Mouse (Mus musculus) midbrain, embryonic 12.5 days (tissue): ENCODE measurements around the gene Cln6. TPM values are rescaled to one million over a fixed set of nuclear protein-coding genes. Genes with fewer than 3 reads are reported as not detected.
A peak's percentile ranks its signal among the peaks of the same experiment; 100 is the strongest.
"Not testable (repeated sequence)": the region's sequence is repeated elsewhere in the genome, so short reads cannot be mapped to it uniquely, and the experiment has no call there.

ENCODE experiments used
- ATAC-seq: fragments of 200-750 bp; cut with Nextera tagmentation; 2 replicates; pipeline ENCODE4 v1.8.0; 2017; ENCODE audit warnings: low read depth, moderate TSS enrichment, moderate library complexity; ENCODE audit not compliant: low FRiP score
- H3K27ac ChIP-seq: fragments of 300-500 bp; sonication (generic); replicated peaks from 2 replicates; pipeline ENCODE4 v1.5.1; 2016; ENCODE audit warnings: mild to moderate bottlenecking
- H3K27me3 ChIP-seq: fragments of 300-500 bp; sonication (generic); 2 replicates; pipeline ENCODE4 v1.6.1; 2016; ENCODE audit warnings: mild to moderate bottlenecking
- H3K36me3 ChIP-seq: fragments of 300-500 bp; sonication (generic); 2 replicates; pipeline ENCODE4 v1.6.1; 2016
- H3K4me1 ChIP-seq: fragments of 300-500 bp; sonication (generic); 2 replicates; pipeline ENCODE4 v1.6.1; 2016
- H3K4me2 ChIP-seq: fragments of 300-500 bp; sonication (generic); replicated peaks from 2 replicates; pipeline ENCODE4 v1.6.1; 2016; ENCODE audit warnings: mild to moderate bottlenecking, moderate library complexity
- H3K4me3 ChIP-seq: fragments of 300-500 bp; sonication (generic); 2 replicates; pipeline ENCODE4 v1.5.1; 2016; ENCODE audit warnings: mild to moderate bottlenecking
- H3K9ac ChIP-seq: fragments of 300-500 bp; sonication (generic); replicated peaks from 2 replicates; pipeline ENCODE4 v1.6.1; 2016; ENCODE audit warnings: mild to moderate bottlenecking, moderate library complexity
- H3K9me3 ChIP-seq: fragments of 300-500 bp; sonication (generic); 2 replicates; pipeline ENCODE4 v1.6.1; 2016; ENCODE audit warnings: mild to moderate bottlenecking
- WGBS: fragments of 180-500 bp; shearing (Covaris S2); methylation state at CpG from one replicate; pipeline ENCODE4 v1.1.7; 2016; 5-methylcytosine and 5-hydroxymethylcytosine counted together
- polyA plus RNA-seq: library from polyadenylated mRNA; unstranded; fragments of >200 nt; fragmentation: Nextera tagmentation; extraction: Ambion mirVana; gene quantifications from 2 replicates; pipeline ENCODE4 v1.2.1, GENCODE M21; 2016

The Cln6 gene
- polyA plus RNA-seq, 1 experiment from 2014 or later = 8.2 TPM

- Histone ChIP-seq H3K36me3 (no peaks in the 10 kb centered on the region), H3K4me2 (0 out of 2 replicates have a peak overlapping the region, but pooled peaks have one; percentile 9), H3K4me3 (no peak overlapping the region)
These were observed 19.9 kb downstream of the Cln6 start for GRCm38 (mm10) chr9:62858266-62859019.

GRCm38 (mm10) chr9:62860102-62860501 is 21.5 kb downstream of the Cln6 start:
- not testable (repeated sequence) for H3K27ac ChIP-seq, H3K4me3 ChIP-seq, H3K36me3 ChIP-seq, ATAC-seq, H3K27me3 ChIP-seq, H3K9me3 ChIP-seq, H3K4me2 ChIP-seq, H3K9ac ChIP-seq
- 67% methylated on average over 7 of the region's 7 CpGs for WGBS
- peaks cover 15% of the 10 kb centered on the region for H3K4me1 ChIP-seq

More at GRCm38 (mm10) chr9:62858266-62859019, 19.9 kb downstream of the Cln6 start:
- no peaks in the 10 kb centered on the region for H3K9me3 ChIP-seq
- H3K27ac ChIP-seq = no peak overlapping the region
- ATAC-seq = no peak
- H3K4me1 ChIP-seq = peaks cover 15% of the 10 kb centered on the region
- no peak overlapping the region for H3K9ac ChIP-seq
- WGBS = 66% methylated on average over 8 of the region's 8 CpGs
- no peaks in the 10 kb centered on the region for H3K27me3 ChIP-seq

DNA sequence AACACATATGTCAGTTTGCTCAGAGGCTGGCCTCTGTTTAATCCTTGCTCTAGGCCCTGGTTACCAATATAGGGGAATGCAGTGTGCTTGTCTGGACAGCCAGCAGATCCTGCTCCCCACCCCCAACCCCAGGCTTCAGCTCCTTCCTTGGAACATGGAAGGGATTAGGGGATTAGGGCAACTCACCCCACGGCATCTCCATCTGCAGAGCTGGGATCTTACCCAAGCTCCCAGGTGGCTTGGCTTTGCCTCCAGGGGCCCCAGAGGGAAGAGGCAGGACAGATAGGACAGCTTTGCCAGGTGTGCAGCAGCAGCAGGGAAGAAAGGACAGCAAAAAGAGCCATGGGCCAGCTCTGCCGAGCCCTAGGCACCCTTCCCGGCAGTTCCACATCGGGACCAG is 22.3 kb downstream of the Cln6 start:
- no peak for ATAC-seq
- WGBS = 41% methylated on average over 4 of the region's 4 CpGs
- H3K9me3 ChIP-seq = no peaks in the 10 kb centered on the region
- H3K4me3 ChIP-seq = no peak overlapping the region
- H3K27me3 ChIP-seq = no peaks in the 10 kb centered on the region
- no peak overlapping the region for H3K9ac ChIP-seq
- H3K4me1 ChIP-seq = peaks cover 15% of the 10 kb centered on the region
- no peak overlapping the region for H3K27ac ChIP-seq
- no peaks in the 10 kb centered on the region for H3K36me3 ChIP-seq
- H3K4me2 ChIP-seq = no peak overlapping the region

DNA sequence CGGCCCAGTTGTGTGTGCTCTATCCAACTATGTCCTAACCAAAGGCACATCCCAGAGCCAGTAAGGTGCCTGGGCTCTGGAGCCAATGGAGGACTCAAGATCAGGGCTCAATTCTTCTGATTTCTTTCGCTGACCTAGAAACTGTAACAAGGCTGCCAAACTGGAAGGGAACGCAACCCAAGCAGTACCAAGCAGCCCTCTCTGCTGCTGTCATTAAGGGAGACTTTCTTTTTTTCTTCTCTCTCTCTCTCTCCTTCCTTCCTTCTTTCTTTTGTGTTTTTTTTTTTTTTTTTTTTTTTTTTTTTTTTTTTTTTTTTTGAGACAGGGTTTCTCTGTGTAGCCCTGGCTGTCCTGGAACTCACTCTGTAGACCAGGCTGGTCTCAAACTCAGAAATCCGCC is 30.7 kb downstream of the Cln6 start:
- not testable (repeated sequence) for H3K4me3 ChIP-seq, H3K4me2 ChIP-seq, H3K36me3 ChIP-seq, H3K27ac ChIP-seq, H3K9me3 ChIP-seq, ATAC-seq, H3K27me3 ChIP-seq, H3K4me1 ChIP-seq, H3K9ac ChIP-seq
- WGBS = 91% methylated on average over 4 of the region's 4 CpGs

DNA sequence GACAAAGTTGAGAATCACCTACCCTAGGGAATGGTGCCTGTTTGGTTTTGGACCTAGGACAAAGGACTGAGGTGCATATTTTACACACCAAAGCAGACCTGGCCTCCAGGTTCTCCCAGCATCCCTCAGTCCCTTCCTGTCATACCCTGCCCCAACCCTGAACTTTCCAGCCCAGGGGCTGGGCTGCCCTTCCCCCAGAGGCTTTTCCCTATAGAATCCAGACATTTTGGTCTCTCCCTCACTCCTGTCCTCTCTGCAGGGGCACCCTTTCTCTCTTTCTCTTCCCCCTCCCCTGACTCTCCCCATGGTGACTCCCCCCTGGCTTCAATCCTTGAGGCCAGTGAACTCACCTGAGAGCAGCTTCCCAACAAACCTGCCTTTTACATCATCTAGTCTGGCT is 32.1 kb downstream of the Cln6 start:
- H3K9ac ChIP-seq = no peak overlapping the region
- no peaks in the 10 kb centered on the region for H3K4me1 ChIP-seq
- no peak overlapping the region for H3K4me2 ChIP-seq
- H3K27me3 ChIP-seq = no peaks in the 10 kb centered on the region
- H3K27ac ChIP-seq = no peak overlapping the region
- H3K4me3 ChIP-seq = no peak overlapping the region
- no peak for ATAC-seq
- no peaks in the 10 kb centered on the region for H3K9me3 ChIP-seq
- no peaks in the 10 kb centered on the region for H3K36me3 ChIP-seq

GRCm38 (mm10) chr9:62876966-62877616 is 38.5 kb downstream of the Cln6 start:
- no peak for ATAC-seq
- Histone ChIP-seq H3K36me3 (peaks cover 17% of the 10 kb centered on the region), H3K4me2 (no peak overlapping the region), H3K9ac (no peak overlapping the region), H3K27me3 (no peaks in the 10 kb centered on the region), H3K4me3 (no peak overlapping the region), H3K9me3 (no peaks in the 10 kb centered on the region), H3K4me1 (no peaks in the 10 kb centered on the region), H3K27ac (no peak overlapping the region)
- 91% methylated on average over 7 of the region's 7 CpGs for WGBS

- 77% methylated on average over 2 of the region's 2 CpGs for WGBS
These were observed 39.2 kb downstream of the Cln6 start for GRCm38 (mm10) chr9:62877825-62878224.

GRCm38 (mm10) chr9:62881871-62882270 is 43.3 kb downstream of the Cln6 start:
- Histone ChIP-seq H3K27me3 (no peaks in the 10 kb centered on the region), H3K36me3 (peaks cover 50% of the 10 kb centered on the region), H3K27ac (no peak overlapping the region), H3K4me1 (no peaks in the 10 kb centered on the region), H3K4me2 (no peak overlapping the region), H3K9me3 (no peaks in the 10 kb centered on the region), H3K4me3 (no peak overlapping the region), H3K9ac (no peak overlapping the region)
- WGBS = 88% methylated on average over 12 of the region's 12 CpGs
- ATAC-seq = no peak

More at GRCm38 (mm10) chr9:62877825-62878224, 39.2 kb downstream of the Cln6 start:
- no peaks in the 10 kb centered on the region for H3K9me3 ChIP-seq
- H3K4me1 ChIP-seq = no peaks in the 10 kb centered on the region
- no peaks in the 10 kb centered on the region for H3K27me3 ChIP-seq
- H3K4me2 ChIP-seq = no peak overlapping the region
- no peak for ATAC-seq
- H3K9ac ChIP-seq = no peak overlapping the region
- no peak overlapping the region for H3K27ac ChIP-seq
- peaks cover 22% of the 10 kb centered on the region for H3K36me3 ChIP-seq
- no peak overlapping the region for H3K4me3 ChIP-seq

DNA sequence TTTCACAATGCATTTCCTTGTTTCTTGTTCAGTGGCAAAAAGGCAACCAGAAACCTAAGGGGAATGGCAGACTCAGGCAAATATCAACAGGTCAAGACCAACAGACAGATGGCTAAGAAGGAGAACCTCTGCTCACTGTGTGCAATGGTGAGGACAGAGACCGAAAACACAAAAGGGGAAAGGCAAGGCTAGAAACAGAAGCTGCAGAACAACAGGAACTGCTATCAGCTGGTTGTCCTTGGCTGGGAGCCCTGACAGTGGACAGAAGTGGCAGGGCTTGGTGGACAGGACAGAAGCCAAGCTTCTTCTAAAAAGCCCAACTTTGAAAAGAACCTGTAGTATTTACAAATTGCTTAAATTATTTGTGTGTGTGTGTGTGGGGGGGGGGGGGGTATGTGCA is 55.9 kb downstream of the Cln6 start:
- Histone ChIP-seq H3K27ac (no peak overlapping the region), H3K4me2 (no peak overlapping the region), H3K27me3 (no peaks in the 10 kb centered on the region), H3K4me3 (no peak overlapping the region), H3K9ac (no peak overlapping the region), H3K4me1 (no peaks in the 10 kb centered on the region), H3K36me3 (peaks cover 27% of the 10 kb centered on the region), H3K9me3 (no peaks in the 10 kb centered on the region)
- ATAC-seq = no peak
- WGBS = 76% methylated on average over 1 of the region's 1 CpGs

Other genes with a start within 250 kb of the Cln6 start
- gene Itga11, start 161.0 kb upstream of the Cln6 start, polyA plus RNA-seq = 4.8 and 5.0 TPM in 2 replicates
- 61.5 and 67.9 TPM in 2 replicates for gene Fem1b, start 26.9 kb upstream of the Cln6 start, polyA plus RNA-seq
- gene Calml4, start 19.3 kb downstream of the Cln6 start, polyA plus RNA-seq = 2.5 and 3.6 TPM in 2 replicates
- gene Pias1, start 149.1 kb downstream of the Cln6 start, polyA plus RNA-seq = 65.8 and 68.6 TPM in 2 replicates